Mouse (Mus musculus) intestine, embryonic 14.5 days (tissue): Measurements from ENCODE around the gene Filip1. TPM values are rescaled to one million over a fixed set of nuclear protein-coding genes. Genes with fewer than 3 reads are reported as not detected.

Experiments
- ATAC-seq: fragments of 200-750 bp; cut with Nextera tagmentation; replicated peaks from 2 replicates; pipeline ENCODE4 v1.8.0; 2017; ENCODE audit warnings: low read depth, moderate number of reproducible peaks, moderate TSS enrichment, moderate library complexity; ENCODE audit not compliant: low FRiP score, low TSS enrichment
- DNase-seq: peaks from one replicate; pipeline ENCODE4 v3.0.0-alpha.2; 2018; ENCODE audit warnings: low spot score
- H3K27ac ChIP-seq: fragments of 300-500 bp; sonication (generic); 2 replicates; pipeline ENCODE4 v1.5.1; 2014; ENCODE audit warnings: low read depth, mild to moderate bottlenecking, control low read depth
- H3K27me3 ChIP-seq: fragments of 300-500 bp; sonication (generic); replicated peaks from 2 replicates; pipeline ENCODE4 v1.6.1; 2014; ENCODE audit warnings: low read length, control low read depth; ENCODE audit not compliant: control insufficient read depth, insufficient read depth
- H3K36me3 ChIP-seq: fragments of 300-500 bp; sonication (generic); 2 replicates; pipeline ENCODE4 v1.6.1; 2014; ENCODE audit warnings: low read length, control low read depth; ENCODE audit not compliant: control insufficient read depth, insufficient read depth
- H3K4me1 ChIP-seq: fragments of 300-500 bp; sonication (generic); replicated peaks from 2 replicates; pipeline ENCODE4 v1.6.1; 2014; ENCODE audit warnings: low read length, control low read depth, mixed read lengths; ENCODE audit not compliant: control insufficient read depth, insufficient read depth
- H3K4me2 ChIP-seq: fragments of 300-500 bp; sonication (generic); 2 replicates; pipeline ENCODE4 v1.6.1; 2014; ENCODE audit warnings: low read length
- H3K4me3 ChIP-seq: fragments of 300-500 bp; sonication (generic); 2 replicates; pipeline ENCODE4 v1.5.1; 2014; ENCODE audit warnings: low read depth, low read length, control low read depth, mixed read lengths
- H3K9ac ChIP-seq: fragments of 300-500 bp; sonication (generic); 2 replicates; pipeline ENCODE4 v1.6.1; 2014; ENCODE audit warnings: mild to moderate bottlenecking, low read length
- H3K9me3 ChIP-seq: fragments of 300-500 bp; sonication (generic); 2 replicates; pipeline ENCODE4 v1.6.1; 2016; ENCODE audit warnings: low read length, control low read depth; ENCODE audit not compliant: control insufficient read depth
- WGBS: fragments of 180-500 bp; shearing (Covaris S2); extraction: QIAGEN DNeasy Blood & Tissue Kit; methylation state at CpG from one replicate; pipeline ENCODE4 v1.1.7; 2014; 5-methylcytosine and 5-hydroxymethylcytosine counted together
- polyA plus RNA-seq: library from polyadenylated mRNA; unstranded; fragments of >200 nt; fragmentation: Nextera tagmentation; extraction: Ambion mirVana; gene quantifications from 2 replicates; pipeline ENCODE4 v1.2.1, GENCODE M21; 2014

Filip1 gene
- polyA plus RNA-seq, 1 experiment from 2014 or later: 7.2 TPM

DNA sequence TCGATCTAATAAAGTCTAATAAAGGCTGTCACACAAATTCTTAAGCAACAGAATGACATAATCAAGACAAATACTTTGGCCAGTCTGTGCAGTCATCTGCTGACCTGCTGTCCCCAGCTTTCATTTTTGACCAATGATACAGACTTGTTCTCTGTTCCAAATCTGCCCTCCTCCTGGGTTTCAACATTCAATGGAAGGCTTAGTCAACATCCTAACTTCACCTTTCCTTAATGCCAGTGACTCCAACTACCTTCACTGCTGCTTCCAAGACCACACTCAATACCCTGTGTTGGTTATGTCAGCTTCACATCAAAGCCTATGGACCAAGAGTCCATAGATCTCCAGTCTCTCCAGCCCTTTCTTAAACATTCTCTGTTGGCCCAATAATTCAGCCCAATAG, 120.5 kb downstream of the Filip1 start:
- ATAC-seq: no peak

GRCm38 (mm10) chr9:79890488-79890887, 122.2 kb downstream of the Filip1 start:
- H3K4me1 ChIP-seq: no peaks in the 10 kb centered on the region
- H3K27ac ChIP-seq: no peak overlapping the region
- no peaks in the 10 kb centered on the region for H3K36me3 ChIP-seq
- H3K27me3 ChIP-seq: no peaks in the 10 kb centered on the region
- DNase-seq (no peak), ATAC-seq (no peak)
- WGBS: 72% methylated on average over 4 of the region's 4 CpGs
- no peak overlapping the region for H3K9ac ChIP-seq
- no peak overlapping the region for H3K4me2 ChIP-seq
- H3K9me3 ChIP-seq: no peaks in the 10 kb centered on the region
- H3K4me3 ChIP-seq: no peak overlapping the region

More for the DNA sequence above, 120.5 kb downstream of the Filip1 start:
- Histone ChIP-seq H3K27me3 (no peaks in the 10 kb centered on the region), H3K4me3 (no peak overlapping the region), H3K9ac (no peak overlapping the region), H3K4me2 (no peak overlapping the region), H3K4me1 (no peaks in the 10 kb centered on the region), H3K36me3 (no peaks in the 10 kb centered on the region), H3K9me3 (no peaks in the 10 kb centered on the region), H3K27ac (no peak overlapping the region)
- DNase-seq: no peak
- 90% methylated on average over 1 of the region's 1 CpGs for WGBS

GRCm38 (mm10) chr9:79889132-79889531, 123.5 kb downstream of the Filip1 start:
- DNase-seq: no peak
- Histone ChIP-seq H3K4me1 (no peaks in the 10 kb centered on the region), H3K9me3 (no peaks in the 10 kb centered on the region), H3K27me3 (no peaks in the 10 kb centered on the region), H3K9ac (no peak overlapping the region), H3K27ac (no peak overlapping the region), H3K4me2 (no peak overlapping the region), H3K36me3 (no peaks in the 10 kb centered on the region), H3K4me3 (no peak overlapping the region)
- no peak for ATAC-seq
- WGBS: 93% methylated on average over 6 of the region's 6 CpGs

DNA sequence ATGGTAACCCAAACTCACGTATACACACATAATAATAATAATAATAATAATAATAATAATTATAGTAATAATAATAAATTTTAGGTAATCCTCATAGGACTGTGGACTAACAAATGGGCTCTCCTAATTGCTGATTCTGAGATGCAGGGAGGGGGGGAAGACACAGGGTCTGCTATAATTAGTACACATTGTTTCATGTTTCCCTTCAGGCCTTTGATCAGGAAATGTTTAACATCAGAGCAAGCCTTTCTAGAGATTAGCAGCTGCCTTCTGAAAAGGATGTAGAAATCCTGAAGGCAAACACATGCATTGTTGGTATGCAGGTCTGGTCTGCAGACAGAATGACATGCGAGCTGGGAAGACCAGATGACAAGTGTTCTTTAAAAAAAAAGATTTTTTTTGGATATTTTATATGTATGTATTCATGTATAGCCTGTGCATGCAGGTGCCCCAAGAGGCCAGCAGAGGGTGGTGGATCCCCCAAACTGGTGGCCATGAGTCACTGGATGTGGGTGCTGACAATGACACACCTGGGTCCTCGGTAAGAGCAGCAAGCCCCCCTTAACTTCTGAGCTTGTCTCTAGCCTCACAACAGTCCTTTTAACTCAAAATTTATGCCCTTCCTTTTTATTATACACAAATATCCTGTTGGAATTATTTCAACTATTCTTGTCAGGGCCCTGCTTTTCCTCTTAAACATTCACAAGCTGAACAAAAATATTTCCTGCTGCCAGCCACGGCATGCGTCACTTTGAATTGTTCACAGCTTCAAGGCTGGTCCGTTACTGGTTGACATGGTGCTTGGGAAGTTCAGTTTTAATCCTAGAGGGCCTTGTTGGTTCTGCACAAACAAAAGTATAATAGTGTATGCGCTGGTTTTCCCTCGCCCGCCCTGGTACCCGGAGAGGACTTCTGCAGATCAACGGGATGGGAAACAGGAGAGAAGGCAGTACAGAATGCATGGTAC, 127.1 kb downstream of the Filip1 start:
- Histone ChIP-seq H3K4me3 (no peak overlapping the region), H3K4me2 (no peak overlapping the region), H3K27ac (peak overlapping the region; percentile 30; the same call in 1 of the 2 replicates), H3K4me1 (no peaks in the 10 kb centered on the region), H3K36me3 (no peaks in the 10 kb centered on the region), H3K9me3 (no peaks in the 10 kb centered on the region), H3K9ac (no peak overlapping the region), H3K27me3 (no peaks in the 10 kb centered on the region)
- ATAC-seq: no peak; the same call in 1 of the 2 replicates
- 61% methylated on average over 11 of the region's 11 CpGs for WGBS
- DNase-seq: no peak

DNA sequence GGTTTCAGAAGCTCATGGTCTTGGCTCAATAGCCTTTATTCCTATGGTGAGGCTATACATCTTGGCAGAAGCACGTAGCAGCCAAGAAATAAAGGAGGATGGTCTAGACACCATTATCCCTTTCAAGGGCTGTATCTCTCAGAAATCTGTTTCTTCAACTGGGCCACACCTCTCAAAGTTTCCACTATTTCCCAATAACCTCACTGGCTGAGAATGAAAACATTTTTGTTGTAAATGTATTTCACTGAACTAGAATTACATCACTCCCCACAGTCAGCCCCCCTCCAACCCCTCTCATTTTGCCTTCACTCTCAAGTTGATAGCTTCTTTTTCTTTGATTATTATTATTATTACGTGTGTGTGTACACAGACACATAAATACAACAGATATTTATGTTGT, 129.5 kb downstream of the Filip1 start:
- H3K4me3 ChIP-seq: no peak overlapping the region
- ATAC-seq (no peak), DNase-seq (no peak)
- no peaks in the 10 kb centered on the region for H3K9me3 ChIP-seq
- 72% methylated on average over 2 of the region's 2 CpGs for WGBS
- no peak overlapping the region for H3K4me2 ChIP-seq
- H3K27me3 ChIP-seq: no peaks in the 10 kb centered on the region
- H3K4me1 ChIP-seq: no peaks in the 10 kb centered on the region
- H3K9ac ChIP-seq: no peak overlapping the region
- no peak overlapping the region for H3K27ac ChIP-seq
- H3K36me3 ChIP-seq: no peaks in the 10 kb centered on the region

GRCm38 (mm10) chr9:79880031-79880430, 132.6 kb downstream of the Filip1 start:
- Histone ChIP-seq H3K27ac (no peak overlapping the region), H3K36me3 (no peaks in the 10 kb centered on the region), H3K27me3 (no peaks in the 10 kb centered on the region), H3K4me1 (peaks cover 9% of the 10 kb centered on the region; the same call in 1 of the 2 replicates), H3K4me3 (no peak overlapping the region), H3K4me2 (no peak overlapping the region), H3K9ac (no peak overlapping the region), H3K9me3 (no peaks in the 10 kb centered on the region)
- WGBS: 39% methylated on average over 7 of the region's 7 CpGs
- ATAC-seq: no peak
- DNase-seq: no peak

GRCm38 (mm10) chr9:79875522-79876131, 137.0 kb downstream of the Filip1 start:
- Histone ChIP-seq H3K4me2 (peak overlapping the region; percentile 30), H3K36me3 (no peaks in the 10 kb centered on the region), H3K4me3 (no peak overlapping the region), H3K27ac (peak overlapping the region; percentile 76), H3K4me1 (peaks cover 9% of the 10 kb centered on the region; the same call in 1 of the 2 replicates), H3K9ac (0 out of 2 replicates have a peak overlapping the region, but pooled peaks have one; percentile 7), H3K27me3 (no peaks in the 10 kb centered on the region), H3K9me3 (no peaks in the 10 kb centered on the region)
- WGBS: 44% methylated on average over 20 of the region's 20 CpGs
- no peak for DNase-seq
- peak; percentile 71 for ATAC-seq

- no peak overlapping the region for H3K9ac ChIP-seq
- DNase-seq (no peak), ATAC-seq (no peak)
- WGBS: 54% methylated on average over 2 of the region's 2 CpGs
- no peak overlapping the region for H3K27ac ChIP-seq
- H3K4me3 ChIP-seq: no peak overlapping the region
- peaks cover 24% of the 10 kb centered on the region for H3K4me1 ChIP-seq
- H3K27me3 ChIP-seq: no peaks in the 10 kb centered on the region
- no peaks in the 10 kb centered on the region for H3K36me3 ChIP-seq
- H3K4me2 ChIP-seq: no peak overlapping the region
- no peaks in the 10 kb centered on the region for H3K9me3 ChIP-seq
These were observed 140.1 kb downstream of the Filip1 start for GRCm38 (mm10) chr9:79872598-79872997.
